Mouse (Mus musculus) bone marrow, adult 2 months (tissue): ENCODE measurements around the gene Wbp2.

Experiments
- CTCF ChIP-seq: fragments of 200-500 bp; IDR thresholded peaks from 2 replicates; pipeline ENCODE4 v1.5.1; 2011; ENCODE audit warnings: low read length, control low read depth; ENCODE audit not compliant: control insufficient read depth, insufficient read depth
- POLR2A ChIP-seq: fragments of 200-500 bp; IDR thresholded peaks from 2 replicates; pipeline ENCODE4 v1.6.1; 2011; ENCODE audit warnings: low read depth, mild to moderate bottlenecking, control low read depth, low read length, borderline replicate concordance; ENCODE audit not compliant: control insufficient read depth

DNA sequence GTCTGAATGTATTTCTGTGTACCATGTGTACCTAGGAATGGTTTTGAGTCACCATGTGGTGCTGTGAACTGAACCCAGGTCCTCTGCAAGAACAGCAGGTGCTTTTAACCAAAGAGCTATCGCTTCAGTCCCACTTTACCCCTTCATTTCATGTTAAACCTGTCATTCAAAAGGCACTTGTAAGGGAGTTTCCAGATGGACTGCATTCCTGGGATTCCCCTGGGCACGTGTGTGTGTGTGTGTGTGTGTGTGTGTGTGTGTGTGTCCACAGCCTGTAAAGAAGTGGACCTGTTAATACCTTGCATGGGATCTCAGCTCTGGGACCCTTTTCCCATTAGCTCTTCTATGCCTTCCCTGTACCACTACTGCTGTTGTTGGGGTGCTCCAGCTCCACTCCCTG lies 37.2 kb downstream of the Wbp2 start:
- TF ChIP-seq POLR2A, result no peak
- no peak for TF ChIP-seq CTCF
